Mouse (Mus musculus): ENCODE measurements at regions not wholly inside any gene's neighbourhood (a gene's known extent, or its start where the extent isn't known, plus 50 kb on each side); places are given as distances from the start of the nearest gene placed in this dataset.

- no peak for ATAC-seq (ENCODE audit: borderline replicate concordance, extremely low read depth, low FRiP score, low TSS enrichment)
- Histone ChIP-seq H3K4me2 (no peak overlapping the region), H3K27ac (no peak overlapping the region), H3K9me3 (no peaks in the 10 kb centered on the region), H3K36me3 (no peaks in the 10 kb centered on the region), H3K27me3 (no peaks in the 10 kb centered on the region), H3K4me3 (no peak overlapping the region), H3K9ac (no peak overlapping the region), H3K4me1 (peaks cover 18% of the 10 kb centered on the region)
- 77% methylated on average over 4 of the region's 4 CpGs for WGBS
Observed at GRCm38 (mm10) chr16:76529613-76530012, 156.0 kb upstream of the Nrip1 start.

GRCm38 (mm10) chr16:76527106-76527949, 153.7 kb upstream of the Nrip1 start:
- H3K4me1 ChIP-seq, result peaks cover 14% of the 10 kb centered on the region
- no peaks in the 10 kb centered on the region for H3K9me3 ChIP-seq
- no peak overlapping the region for H3K27ac ChIP-seq
- H3K27me3 ChIP-seq, result no peaks in the 10 kb centered on the region
- no peak overlapping the region for H3K4me3 ChIP-seq
- ATAC-seq (ENCODE audit: borderline replicate concordance, extremely low read depth, low FRiP score, low TSS enrichment), result no peak
- H3K9ac ChIP-seq, result no peak overlapping the region
- H3K36me3 ChIP-seq, result no peaks in the 10 kb centered on the region
- 79% methylated on average over 6 of the region's 6 CpGs for WGBS
- H3K4me2 ChIP-seq, result no peak overlapping the region

GRCm38 (mm10) chr16:76525563-76525962, 151.9 kb upstream of the Nrip1 start:
- no peak overlapping the region for H3K27ac ChIP-seq
- no peaks in the 10 kb centered on the region for H3K9me3 ChIP-seq
- no peak overlapping the region for H3K4me3 ChIP-seq
- H3K4me2 ChIP-seq, result no peak overlapping the region
- no peak overlapping the region for H3K9ac ChIP-seq
- 77% methylated on average over 5 of the region's 5 CpGs for WGBS
- H3K27me3 ChIP-seq, result no peaks in the 10 kb centered on the region
- no peak for ATAC-seq (ENCODE audit: borderline replicate concordance, extremely low read depth, low FRiP score, low TSS enrichment)
- 0 out of 2 replicates have a peak, but pooled peaks cover 5% of the 10 kb centered on the region for H3K4me1 ChIP-seq
- H3K36me3 ChIP-seq, result no peaks in the 10 kb centered on the region

GRCm38 (mm10) chr16:76524921-76525320, 151.3 kb upstream of the Nrip1 start:
- H3K4me3 ChIP-seq, result no peak overlapping the region
- no peak for ATAC-seq (ENCODE audit: borderline replicate concordance, extremely low read depth, low FRiP score, low TSS enrichment)
- no peak overlapping the region for H3K27ac ChIP-seq
- WGBS, result 77% methylated on average over 4 of the region's 4 CpGs
- no peaks in the 10 kb centered on the region for H3K27me3 ChIP-seq
- no peak overlapping the region for H3K4me2 ChIP-seq
- H3K9me3 ChIP-seq, result no peaks in the 10 kb centered on the region
- no peaks in the 10 kb centered on the region for H3K36me3 ChIP-seq
- H3K4me1 ChIP-seq, result 0 out of 2 replicates have a peak, but pooled peaks cover 5% of the 10 kb centered on the region
- no peak overlapping the region for H3K9ac ChIP-seq

GRCm38 (mm10) chr16:76521142-76521541, 147.5 kb upstream of the Nrip1 start:
- no peak overlapping the region for H3K4me2 ChIP-seq
- H3K27me3 ChIP-seq, result no peaks in the 10 kb centered on the region
- no peak for ATAC-seq (ENCODE audit: borderline replicate concordance, extremely low read depth, low FRiP score, low TSS enrichment)
- no peaks in the 10 kb centered on the region for H3K4me1 ChIP-seq
- no peaks in the 10 kb centered on the region for H3K9me3 ChIP-seq
- no peaks in the 10 kb centered on the region for H3K36me3 ChIP-seq
- no peak overlapping the region for H3K27ac ChIP-seq
- no peak overlapping the region for H3K4me3 ChIP-seq
- 93% methylated on average over 6 of the region's 6 CpGs for WGBS
- H3K9ac ChIP-seq, result no peak overlapping the region

- no peak overlapping the region for H3K27ac ChIP-seq
- no peak for ATAC-seq (ENCODE audit: borderline replicate concordance, extremely low read depth, low FRiP score, low TSS enrichment)
- 82% methylated on average over 3 of the region's 3 CpGs for WGBS
- H3K4me2 ChIP-seq, result no peak overlapping the region
- no peaks in the 10 kb centered on the region for H3K36me3 ChIP-seq
- no peaks in the 10 kb centered on the region for H3K9me3 ChIP-seq
- no peak overlapping the region for H3K4me3 ChIP-seq
- no peak overlapping the region for H3K9ac ChIP-seq
- H3K4me1 ChIP-seq, result no peaks in the 10 kb centered on the region
- H3K27me3 ChIP-seq, result no peaks in the 10 kb centered on the region
Observed at GRCm38 (mm10) chr16:76520643-76520993, 147.0 kb upstream of the Nrip1 start.

- WGBS, result 76% methylated on average over 10 of the region's 10 CpGs
- no peak overlapping the region for H3K9ac ChIP-seq
Observed at GRCm38 (mm10) chr16:76519911-76520642, 146.4 kb upstream of the Nrip1 start.

GRCm38 (mm10) chr16:76510861-76511260, 137.2 kb upstream of the Nrip1 start:
- H3K9ac ChIP-seq, result no peak overlapping the region
- H3K27me3 ChIP-seq, result no peaks in the 10 kb centered on the region
- ATAC-seq (ENCODE audit: borderline replicate concordance, extremely low read depth, low FRiP score, low TSS enrichment), result no peak
- H3K4me1 ChIP-seq, result no peaks in the 10 kb centered on the region
- WGBS, result 35% methylated on average over 8 of the region's 8 CpGs
- H3K9me3 ChIP-seq, result no peaks in the 10 kb centered on the region
- H3K4me2 ChIP-seq, result peak overlapping the region; percentile 12
- H3K27ac ChIP-seq, result no peak overlapping the region
- no peak overlapping the region for H3K4me3 ChIP-seq
- H3K36me3 ChIP-seq, result no peaks in the 10 kb centered on the region

More at GRCm38 (mm10) chr16:76519911-76520642, 146.4 kb upstream of the Nrip1 start:
- Histone ChIP-seq H3K4me2 (no peak overlapping the region), H3K4me3 (no peak overlapping the region), H3K36me3 (no peaks in the 10 kb centered on the region), H3K27ac (no peak overlapping the region), H3K27me3 (no peaks in the 10 kb centered on the region), H3K9me3 (no peaks in the 10 kb centered on the region), H3K4me1 (no peaks in the 10 kb centered on the region)
- ATAC-seq (ENCODE audit: borderline replicate concordance, extremely low read depth, low FRiP score, low TSS enrichment), result no peak

GRCm38 (mm10) chr16:76509109-76509650, 135.6 kb upstream of the Nrip1 start:
- no peak overlapping the region for H3K9ac ChIP-seq
- H3K4me1 ChIP-seq, result no peaks in the 10 kb centered on the region
- H3K36me3 ChIP-seq, result no peaks in the 10 kb centered on the region
- no peaks in the 10 kb centered on the region for H3K27me3 ChIP-seq
- no peak overlapping the region for H3K4me3 ChIP-seq
- no peak overlapping the region for H3K4me2 ChIP-seq
- 78% methylated on average over 6 of the region's 6 CpGs for WGBS
- no peaks in the 10 kb centered on the region for H3K9me3 ChIP-seq
- H3K27ac ChIP-seq, result no peak overlapping the region
- no peak for ATAC-seq (ENCODE audit: borderline replicate concordance, extremely low read depth, low FRiP score, low TSS enrichment)

- no peak overlapping the region for H3K9ac ChIP-seq
- H3K9me3 ChIP-seq, result no peaks in the 10 kb centered on the region
- no peaks in the 10 kb centered on the region for H3K27me3 ChIP-seq
- ATAC-seq (ENCODE audit: borderline replicate concordance, extremely low read depth, low FRiP score, low TSS enrichment), result no peak
- no peak overlapping the region for H3K27ac ChIP-seq
- H3K36me3 ChIP-seq, result no peaks in the 10 kb centered on the region
- no peak overlapping the region for H3K4me2 ChIP-seq
- H3K4me1 ChIP-seq, result no peaks in the 10 kb centered on the region
- H3K4me3 ChIP-seq, result no peak overlapping the region
- 59% methylated on average over 5 of the region's 5 CpGs for whole genome bisulfite sequencing
Observed at GRCm38 (mm10) chr16:76507191-76507746, 133.6 kb upstream of the Nrip1 start.

- Histone ChIP-seq H3K4me2 (no peak overlapping the region), H3K4me3 (no peak overlapping the region), H3K36me3 (no peaks in the 10 kb centered on the region), H3K27ac (no peak overlapping the region), H3K9me3 (no peaks in the 10 kb centered on the region), H3K9ac (no peak overlapping the region), H3K27me3 (no peaks in the 10 kb centered on the region), H3K4me1 (no peaks in the 10 kb centered on the region)
- peak; percentile 52; the same call in 1 of the 2 replicates for ATAC-seq (ENCODE audit: borderline replicate concordance, extremely low read depth, low FRiP score, low TSS enrichment)
- 25% methylated on average over 4 of the region's 4 CpGs for WGBS
Observed at GRCm38 (mm10) chr16:76506240-76506639, 132.6 kb upstream of the Nrip1 start.

Measured in lung, embryonic 15.5 days (tissue).